Mouse (Mus musculus): ENCODE results near the gene Plekhg5.

DNA sequence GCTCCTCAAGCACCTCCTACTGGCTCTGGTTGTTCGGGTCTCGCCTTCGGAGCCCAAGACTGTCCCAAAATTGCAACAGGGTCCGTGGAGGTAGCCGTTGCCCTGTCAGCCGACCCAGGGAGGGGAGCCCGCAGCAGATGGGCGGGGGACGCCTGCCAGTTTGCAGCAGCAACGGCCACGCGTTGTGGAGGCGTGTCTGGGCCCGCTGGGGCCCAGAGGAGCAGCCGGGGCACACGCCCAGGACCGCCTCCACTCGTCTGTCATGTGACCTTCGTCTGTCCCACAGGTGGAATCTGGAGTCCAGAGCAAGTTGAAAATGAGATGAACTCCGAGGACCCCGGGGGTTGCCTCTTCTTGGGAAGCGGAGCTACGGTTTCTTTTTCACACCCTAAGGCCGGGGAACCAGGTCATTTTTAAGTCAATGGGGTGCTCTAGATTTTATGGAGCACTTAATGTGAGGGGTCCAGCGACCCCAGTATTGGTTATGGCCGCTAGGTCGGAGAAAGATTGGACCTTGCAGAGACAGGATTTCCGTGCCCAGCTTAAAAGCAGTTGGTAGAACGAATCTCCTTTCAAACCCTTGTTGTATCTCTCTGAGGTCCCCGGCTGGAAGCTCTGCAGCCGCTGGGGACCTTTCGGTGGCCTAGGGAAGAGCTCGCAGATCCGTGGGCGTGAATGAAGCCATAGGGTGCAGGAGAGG lies 86.4 kb downstream of the Plekhg5 start, which contains the start of gene Hes2:
- TF ChIP-seq CTCF (conservative IDR thresholded peaks at IDR 0.05 in 1 of 2, IDR thresholded peaks at IDR 0.05 in 1 of 2; ENCODE audit: low read depth in 2 of 2, low read length in 2 of 2) (no peak), POLR2A (IDR thresholded peaks at IDR 0.05; ENCODE audit: low read depth, low read length) (no peak), USF2 (conservative IDR thresholded peaks at IDR 0.05; ENCODE audit: low read depth, low read length) (no peak), POLR2AphosphoS2 (IDR thresholded peaks at IDR 0.05; ENCODE audit: low read depth, low read length) (no peak), EP300 (IDR thresholded peaks at IDR 0.05; ENCODE audit: low read length) (no peak), IRF4 (IDR thresholded peaks at IDR 0.05; ENCODE audit: low read depth, low read length) (no peak), ZC3H11A (IDR thresholded peaks at IDR 0.05; ENCODE audit: low read depth, low read length) (no peak), JUND (conservative IDR thresholded peaks at IDR 0.05; ENCODE audit: low read depth, low read length) (no peak), MAFK (IDR thresholded peaks at IDR 0.05; ENCODE audit: insufficient replicate concordance, low read length) (no peak), TCF12 (IDR thresholded peaks at IDR 0.05; ENCODE audit: low read depth, low read length) (no peak), NRF1 (IDR thresholded peaks at IDR 0.05; ENCODE audit: low read depth, low read length) (no peak), TBP (conservative IDR thresholded peaks at IDR 0.05; ENCODE audit: low read depth, low read length) (no peak), E2F4 (IDR thresholded peaks at IDR 0.05; ENCODE audit: insufficient replicate concordance, low read depth, low read length) (no peak)
